Mouse (Mus musculus): ENCODE measurements at regions not wholly inside any gene's neighbourhood (a gene's known extent, or its start where the extent isn't known, plus 50 kb on each side); places are given as distances from the start of the nearest gene placed in this dataset.

DNA sequence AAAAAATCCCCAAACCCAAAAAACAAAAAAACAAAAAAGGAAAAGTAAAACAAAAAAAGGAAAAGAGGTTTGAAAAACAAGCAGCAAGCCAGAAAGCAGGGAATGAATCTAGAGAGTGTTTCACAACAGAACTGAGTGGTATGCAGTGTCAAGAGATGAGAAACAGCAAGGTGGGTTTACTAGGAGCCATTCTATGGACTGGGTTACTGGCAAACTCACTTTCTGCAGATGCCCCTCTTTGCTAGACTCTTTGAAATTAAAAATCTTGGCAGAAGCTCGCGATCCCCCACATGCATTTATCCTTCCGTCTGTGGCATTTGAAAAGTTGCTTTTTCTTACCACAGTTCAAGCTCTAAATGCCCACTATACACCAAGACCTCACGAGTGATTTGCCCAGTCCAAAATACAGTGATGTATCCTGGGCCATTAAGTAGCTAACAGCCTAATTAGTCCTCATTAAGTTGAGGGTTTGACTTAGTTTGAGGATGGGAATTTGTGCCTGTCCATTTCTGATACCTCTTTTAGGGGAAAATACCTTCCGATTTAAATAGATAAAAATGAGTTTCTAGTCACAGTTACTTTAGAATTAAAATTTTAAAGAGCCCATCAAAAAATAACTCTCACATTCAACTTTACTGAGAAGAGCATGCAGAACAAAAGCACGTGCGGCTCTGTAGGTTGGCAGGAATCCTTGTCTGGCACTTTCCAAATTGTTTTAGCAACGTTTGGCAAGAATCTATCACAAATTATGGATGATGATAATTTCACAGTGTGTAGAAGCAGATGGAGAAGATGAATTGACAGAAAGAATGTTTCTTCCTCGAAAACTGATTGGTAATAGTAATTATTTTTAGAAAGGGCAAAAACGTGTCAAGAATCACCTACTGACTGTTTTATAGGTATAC is 938.4 kb upstream of the Adgrl2 start:
- TF ChIP-seq CTCF (IDR thresholded peaks at IDR 0.05; ENCODE audit: low read depth, low read length) (no peak), POLR2A (IDR thresholded peaks at IDR 0.05; ENCODE audit: extremely low read depth, insufficient read depth, low read length) (no peak)
